8 mouse cellular contexts compared by ENCODE assay signal in the genomic region with DNA sequence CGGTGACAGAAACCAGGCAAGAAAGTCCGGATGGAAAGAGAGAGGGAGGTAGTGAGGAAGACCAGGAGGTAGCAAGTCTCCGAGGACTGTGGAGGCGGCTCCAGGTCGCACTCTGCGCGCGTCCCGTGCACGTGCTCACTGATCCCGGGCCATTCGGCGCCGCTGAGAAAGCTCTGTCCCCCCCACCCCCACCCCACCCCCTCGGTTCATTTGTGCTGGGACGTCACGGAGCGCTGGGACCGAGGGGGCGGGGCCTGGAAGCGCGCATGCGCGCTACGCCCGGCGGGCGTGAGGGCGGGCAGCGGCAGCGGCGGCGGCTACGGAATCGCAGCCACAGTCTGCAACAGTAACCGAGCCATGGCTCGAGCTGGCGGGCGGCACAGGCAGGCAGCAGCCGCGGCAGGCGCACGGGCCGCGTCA. TPM values are rescaled to one million over a fixed set of nuclear protein-coding genes. Genes with fewer than 3 reads are reported as not detected.
DNase-seq lines count a peak whose midpoint lies in the region; ATAC-seq and TF ChIP-seq lines count a peak whose summit lies in the region.

A gene (plus strand): TSS at position 361 of the 420 bp plus-strand sequence.

- no peak for TF ChIP-seq CTCF in CH12.LX (conservative IDR thresholded peaks at IDR 0.05 in 1 of 2, IDR thresholded peaks at IDR 0.05 in 1 of 2; ENCODE audit: low read depth in 2 of 2, low read length in 2 of 2)
- TF ChIP-seq CTCF in liver, embryonic 14.5 days (IDR thresholded peaks at IDR 0.05; ENCODE audit: low read depth): no peak

- DNase-seq in cerebellum, postnatal 14 days: peak; percentile 70 to 72
- no peak for DNase-seq in cerebellum, adult 11-12 months
- peak; percentile 13 for DNase-seq in CH12.LX (ENCODE audit: extremely low read depth)
- peak; percentile 80 for DNase-seq in embryonic facial prominence, embryonic 11.5 days (ENCODE audit: low spot score)
- peak; percentile 92 for DNase-seq in hindbrain, embryonic 10.5 days (ENCODE audit: low spot score)
- DNase-seq in liver, embryonic 14.5 days (ENCODE audit: low read depth in 3 of 3, low spot score in 3 of 3): peak in 1 of 3 experiments; percentile 19
- DNase-seq in retina, embryonic 14.5 days (ENCODE audit: low spot score): peak; percentile 86
- DNase-seq in left cerebral cortex, postnatal 25 days (ENCODE audit: low spot score in 2 of 2): no peak

- no peaks in the 10 kb centered on the region for H3K36me3 ChIP-seq in CH12.LX (replicated peaks in 1 of 2; ENCODE audit: control insufficient read depth in 1 of 2, insufficient read depth in 1 of 2, low read length in 1 of 2)
- no peaks in the 10 kb centered on the region for H3K36me3 ChIP-seq in embryonic facial prominence, embryonic 11.5 days (replicated peaks; ENCODE audit: control insufficient read depth, insufficient read depth, low read depth, low read length)
- no peaks in the 10 kb centered on the region for H3K36me3 ChIP-seq in hindbrain, embryonic 10.5 days
- no peaks in the 10 kb centered on the region for H3K36me3 ChIP-seq in liver, embryonic 14.5 days (replicated peaks; ENCODE audit: control insufficient read depth, insufficient read depth, low read depth)

- H3K9ac ChIP-seq in CH12.LX (ENCODE audit: insufficient read depth, low read depth): no peak within 1 kb of the TSS
- peak within 1 kb of the TSS; percentile 40 for H3K9ac ChIP-seq in embryonic facial prominence, embryonic 11.5 days (replicated peaks; ENCODE audit: low read length)
- no peak within 1 kb of the TSS; the same call in 1 of the 2 replicates for H3K9ac ChIP-seq in liver, embryonic 14.5 days (replicated peaks)

- dilution Hi-C loops in CH12.LX (cut with MboI; ENCODE audit: extremely low pct_ligation_motif_present, extremely low pct_unique_long_range_greater_than_20kb, low sequenced_read_pairs): no loop called here

- TF ChIP-seq RAD21 in CH12.LX (IDR thresholded peaks at IDR 0.05; ENCODE audit: low read depth, low read length): no peak

- peaks cover 23% of the 10 kb centered on the region for H3K9me3 ChIP-seq in CH12.LX (replicated peaks; ENCODE audit: low read length)
- no peaks in the 10 kb centered on the region for H3K9me3 ChIP-seq in embryonic facial prominence, embryonic 11.5 days (replicated peaks; ENCODE audit: control insufficient read depth, low read length)
- no peaks in the 10 kb centered on the region for H3K9me3 ChIP-seq in hindbrain, embryonic 10.5 days
- no peaks in the 10 kb centered on the region for H3K9me3 ChIP-seq in liver, embryonic 14.5 days (ENCODE audit: control insufficient read depth, low read length)

- peak within 1 kb of the TSS; percentile 22; the same call in 1 of the 2 replicates for H3K4me2 ChIP-seq in CH12.LX (ENCODE audit: insufficient read depth, low read depth, poor library complexity, severe bottlenecking)
- peak within 1 kb of the TSS; percentile 70 for H3K4me2 ChIP-seq in embryonic facial prominence, embryonic 11.5 days (ENCODE audit: low read depth, low read length)
- H3K4me2 ChIP-seq in liver, embryonic 14.5 days (ENCODE audit: low read depth): peak within 1 kb of the TSS; percentile 49

- no peak for TF ChIP-seq EP300 in CH12.LX (IDR thresholded peaks at IDR 0.05; ENCODE audit: low read length)
- no peak for TF ChIP-seq EP300 in liver, embryonic 14.5 days (IDR thresholded peaks at IDR 0.05; ENCODE audit: low read depth)

- peak; percentile 53 for ATAC-seq in embryonic facial prominence, embryonic 11.5 days (replicated peaks; ENCODE audit: insufficient number of reproducible peaks, low FRiP score, low TSS enrichment, low read depth)
- peak; percentile 53; the same call in 1 of the 2 replicates for ATAC-seq in liver, embryonic 14.5 days (ENCODE audit: insufficient read depth)

- in situ Hi-C loops in CH12.LX (cut with MboI; ENCODE audit: low pct_ligation_motif_present, low pct_unique_long_range_greater_than_20kb, low sequenced_read_pairs): loop anchor here (25.0 kb wide), 1 partner anchor 324 kb away; no protein-coding TSS in a partner anchor

- WGBS in embryonic facial prominence, embryonic 11.5 days: under 1% methylated on average over 45 of the region's 45 CpGs
- WGBS in hindbrain, embryonic 10.5 days: under 1% methylated on average over 45 of the region's 45 CpGs
- WGBS in liver, embryonic 14.5 days (ENCODE audit: insufficient replicate concordance): under 1% methylated on average over 39 of the region's 45 CpGs

- no peak within 1 kb of the TSS for H3K27ac ChIP-seq in CH12.LX (ENCODE audit: insufficient read depth, low read depth)
- H3K27ac ChIP-seq in embryonic facial prominence, embryonic 11.5 days (replicated peaks; ENCODE audit: low read depth, low read length): no peak within 1 kb of the TSS
- peak within 1 kb of the TSS; percentile 88 for H3K27ac ChIP-seq in hindbrain, embryonic 10.5 days
- no peak within 1 kb of the TSS for H3K27ac ChIP-seq in liver, embryonic 14.5 days

- peaks cover 0 to 4% of the 10 kb centered on the region in 2 experiments; a peak in 1 of 4 replicates for H3K4me1 ChIP-seq in CH12.LX (ENCODE audit: control insufficient read depth in 1 of 2, insufficient read depth in 2 of 2)
- H3K4me1 ChIP-seq in embryonic facial prominence, embryonic 11.5 days (ENCODE audit: control insufficient read depth, insufficient read depth, low read length): peaks cover 5% of the 10 kb centered on the region
- H3K4me1 ChIP-seq in hindbrain, embryonic 10.5 days (replicated peaks): peaks cover 70% of the 10 kb centered on the region
- H3K4me1 ChIP-seq in liver, embryonic 14.5 days (replicated peaks; ENCODE audit: control insufficient read depth in 2 of 2, insufficient read depth in 2 of 2, low read length in 1 of 2): 0 out of 4 replicates have a peak, but pooled peaks cover 0 to 2% of the 10 kb centered on the region in 2 experiments

- TF ChIP-seq POLR2A in CH12.LX (IDR thresholded peaks at IDR 0.05; ENCODE audit: low read depth, low read length): no peak

- H3K27me3 ChIP-seq in CH12.LX (replicated peaks): peaks cover 63% of the 10 kb centered on the region
- peaks cover 90% of the 10 kb centered on the region for H3K27me3 ChIP-seq in embryonic facial prominence, embryonic 11.5 days (ENCODE audit: control insufficient read depth, insufficient read depth, low read length)
- peaks cover 100% of the 10 kb centered on the region for H3K27me3 ChIP-seq in hindbrain, embryonic 10.5 days (ENCODE audit: insufficient read depth, poor library complexity, severe bottlenecking)
- H3K27me3 ChIP-seq in liver, embryonic 14.5 days (ENCODE audit: control insufficient read depth, insufficient read depth, low read length): peaks cover 94% of the 10 kb centered on the region

- no peaks in the 10 kb centered on the region for H3K79me2 ChIP-seq in CH12.LX (replicated peaks; ENCODE audit: control insufficient read depth, extremely low read depth, insufficient read depth, poor library complexity, severe bottlenecking)

- intact Hi-C loops in left cerebral cortex, postnatal 25 days (cut with DNase I): no loop called here

- peak within 1 kb of the TSS in 1 of 3 experiments; percentile 25 for H3K4me3 ChIP-seq in CH12.LX (replicated peaks in 1 of 3; ENCODE audit: low read depth in 2 of 3, low read length in 2 of 3, poor library complexity in 1 of 3)
- peak within 1 kb of the TSS; percentile 37 for H3K4me3 ChIP-seq in embryonic facial prominence, embryonic 11.5 days (ENCODE audit: low read depth, low read length)
- peak within 1 kb of the TSS; percentile 68 for H3K4me3 ChIP-seq in hindbrain, embryonic 10.5 days
- peak within 1 kb of the TSS; percentile 43 to 51 for H3K4me3 ChIP-seq in liver, embryonic 14.5 days (ENCODE audit: insufficient read depth in 1 of 2, low read depth in 2 of 2, low read length in 2 of 2)

TF ChIP-seq in CH12.LX, 34 proteins besides CTCF, POLR2A, EP300 and RAD21:
- TF ChIP-seq NRF1 (IDR thresholded peaks at IDR 0.05; ENCODE audit: low read depth, low read length) (peak; percentile 76), ELF1 (IDR thresholded peaks at IDR 0.05; ENCODE audit: low read depth, low read length) (no peak)

RNA-seq across cellular contexts. Expression of the gene that starts here (rescaled TPM):
- total RNA-seq in CH12.LX (2012; rRNA removed) (not detected in 2 replicates), CH12.LX (2014; rRNA removed) (not detected in 2 replicates)
- polyA plus RNA-seq in CH12.LX (2012; ENCODE audit: insufficient read length, low read depth): not detected in 2 replicates
- polyA plus RNA-seq in embryonic facial prominence, embryonic 11.5 days (2014; fragmentation: Nextera tagmentation; extraction: Ambion mirVana): 0.81 and 1.6 TPM in 2 replicates
- 10.8 and 12.2 TPM in 2 replicates for polyA plus RNA-seq in hindbrain, embryonic 10.5 days (2016; fragmentation: Nextera tagmentation; extraction: Ambion mirVana)
- 0.84 and 1.1 TPM in 2 replicates for polyA plus RNA-seq in liver, embryonic 14.5 days (2012; rRNA removed)
- 0.77 and 1.6 TPM in 2 replicates for polyA plus RNA-seq in liver, embryonic 14.5 days (2014; fragmentation: Nextera tagmentation; extraction: Ambion mirVana)
- total RNA-seq in left cerebral cortex, postnatal 25 days (2021): under 1 TPM; 0.14 to 0.27 TPM

Comparison
In these comparisons a context has a peak if more than half of its experiments do, and no peak if none do; other contexts are left out.
1. DNase-seq: peak in cerebellum, postnatal 14 days (2 of 2), embryonic facial prominence, embryonic 11.5 days (single experiment), hindbrain, embryonic 10.5 days (single experiment) and retina, embryonic 14.5 days (single experiment); none in cerebellum, adult 11-12 months (single experiment) and left cerebral cortex, postnatal 25 days (0 of 2).
2. Peak in DNase-seq and H3K4me2 ChIP-seq in CH12.LX; RNA of the gene not detected or under 1 TPM.
3. Peak in every context shown above with its lines, with median percentiles within 50 percentile points of each other: H3K4me2 ChIP-seq.